Mouse (Mus musculus): ENCODE measurements around the gene Hsf4.

- no peak for TF ChIP-seq CTCF (IDR thresholded peaks at IDR 0.05; ENCODE audit: extremely low read depth, insufficient read depth, low read length)
- peak; percentile 54; the same call in 1 of the 2 replicates for TF ChIP-seq POLR2A (IDR thresholded peaks at IDR 0.05; ENCODE audit: extremely low read depth, insufficient read depth, low read length)
These were observed 35.0 kb downstream of the Hsf4 start for GRCm38 (mm10) chr8:105304325-105305210.

Data from cortical plate, adult 2 months (tissue).